Mouse (Mus musculus) c-Kit-negative CD71-positive TER-119-positive erythroid progenitor cells, embryonic 14.5 days (primary cell): ENCODE data around the gene Ctrc.

Experiments
- DNase-seq: peaks from one replicate; pipeline ENCODE4 v3.0.0-alpha.2; 2013; ENCODE audit warnings: low read depth, low spot score

Ctrc gene

GRCm38 (mm10) chr4:141845999-141846398 is at the start of gene Ctrc:
Gene Ctrc (minus strand): TSS chr4:141846359.
- no peak for DNase-seq

- no peak for DNase-seq
These were observed 49.6 kb upstream of the Ctrc start for GRCm38 (mm10) chr4:141895772-141896171.

- no peak for DNase-seq
These were observed 47.1 kb upstream of the Ctrc start for GRCm38 (mm10) chr4:141893157-141893784.

GRCm38 (mm10) chr4:141886385-141886968 is 40.3 kb upstream of the Ctrc start:
- no peak for DNase-seq

GRCm38 (mm10) chr4:141885451-141885850 is 39.3 kb upstream of the Ctrc start:
- DNase-seq: no peak

- DNase-seq: no peak
These were observed 36.7 kb upstream of the Ctrc start for GRCm38 (mm10) chr4:141882858-141883257.

GRCm38 (mm10) chr4:141881950-141882349 is 35.8 kb upstream of the Ctrc start:
- DNase-seq: no peak

- DNase-seq: no peak
These were observed 35.2 kb upstream of the Ctrc start for GRCm38 (mm10) chr4:141881289-141881914.

- no peak for DNase-seq
These were observed 33.7 kb upstream of the Ctrc start for GRCm38 (mm10) chr4:141879875-141880274.

GRCm38 (mm10) chr4:141879074-141879473 is 32.9 kb upstream of the Ctrc start:
- no peak for DNase-seq

- no peak for DNase-seq
These were observed 32.5 kb upstream of the Ctrc start for GRCm38 (mm10) chr4:141878621-141879020.

GRCm38 (mm10) chr4:141875481-141876108 is 29.4 kb upstream of the Ctrc start:
- no peak for DNase-seq

GRCm38 (mm10) chr4:141874601-141875460 is 28.7 kb upstream of the Ctrc start, which contains the start of gene Efhd2:
Gene Efhd2 (minus strand): TSS chr4:141874920.
- peak; percentile 80 for DNase-seq

GRCm38 (mm10) chr4:141874111-141874600 is 28.0 kb upstream of the Ctrc start:
- no peak for DNase-seq

- DNase-seq: no peak
These were observed 26.8 kb upstream of the Ctrc start for GRCm38 (mm10) chr4:141872977-141873376.

- DNase-seq: no peak
These were observed 25.8 kb upstream of the Ctrc start for GRCm38 (mm10) chr4:141871909-141872308.

- DNase-seq: no peak
These were observed 25.2 kb upstream of the Ctrc start for GRCm38 (mm10) chr4:141871333-141871725.

- DNase-seq: no peak
These were observed 24.6 kb upstream of the Ctrc start for GRCm38 (mm10) chr4:141870666-141871332.

- DNase-seq: no peak
These were observed 23.5 kb upstream of the Ctrc start for GRCm38 (mm10) chr4:141869436-141870215.

GRCm38 (mm10) chr4:141868051-141868450 is 21.9 kb upstream of the Ctrc start:
- DNase-seq: no peak
